Mouse (Mus musculus) neural tube, embryonic 11.5 days (tissue): ENCODE data around the gene Ago3. TPM values are rescaled to one million over a fixed set of nuclear protein-coding genes. Genes with fewer than 3 reads are reported as not detected.

ENCODE experiments used
- ATAC-seq: fragments of 200-750 bp; cut with Nextera tagmentation; 2 replicates; pipeline ENCODE4 v1.8.0; 2017; ENCODE audit warnings: moderate number of reproducible peaks, mild to moderate bottlenecking, moderate TSS enrichment, moderate library complexity; ENCODE audit not compliant: insufficient read depth, low FRiP score, low TSS enrichment
- DNase-seq: peaks from one replicate; pipeline ENCODE4 v3.0.0-alpha.2; 2015; ENCODE audit warnings: low spot score
- H3K27ac ChIP-seq: fragments of 300-500 bp; sonication (generic); 2 replicates; pipeline ENCODE4 v1.5.1; 2014; ENCODE audit warnings: low read depth, mild to moderate bottlenecking, low read length
- H3K27me3 ChIP-seq: fragments of 300-500 bp; sonication (generic); 2 replicates; pipeline ENCODE4 v1.6.1; 2014; ENCODE audit warnings: mild to moderate bottlenecking, low read length, mixed read lengths; ENCODE audit not compliant: control insufficient read depth, insufficient read depth
- H3K36me3 ChIP-seq: fragments of 300-500 bp; sonication (generic); 2 replicates; pipeline ENCODE4 v1.6.1; 2014; ENCODE audit warnings: mild to moderate bottlenecking, low read length, moderate library complexity, mixed read lengths; ENCODE audit not compliant: control insufficient read depth, insufficient read depth
- H3K4me1 ChIP-seq: fragments of 300-500 bp; sonication (generic); 2 replicates; pipeline ENCODE4 v1.6.1; 2014; ENCODE audit warnings: low read length, mixed read lengths; ENCODE audit not compliant: control insufficient read depth, insufficient read depth
- H3K4me2 ChIP-seq: fragments of 300-500 bp; sonication (generic); 2 replicates; pipeline ENCODE4 v1.6.1; 2014; ENCODE audit warnings: low read depth, mild to moderate bottlenecking, moderate library complexity
- H3K4me3 ChIP-seq: fragments of 300-500 bp; sonication (generic); 2 replicates; pipeline ENCODE4 v1.5.1; 2014; ENCODE audit warnings: low read depth, low read length
- H3K9ac ChIP-seq: fragments of 300-500 bp; sonication (generic); 2 replicates; pipeline ENCODE4 v1.6.1; 2014; ENCODE audit warnings: mild to moderate bottlenecking, low read length
- H3K9me3 ChIP-seq: fragments of 300-500 bp; sonication (generic); 2 replicates; pipeline ENCODE4 v1.6.1; 2016; ENCODE audit warnings: low read length; ENCODE audit not compliant: control insufficient read depth
- WGBS: fragments of 180-500 bp; shearing (Covaris S2); extraction: QIAGEN DNeasy Blood & Tissue Kit; methylation state at CpG from one replicate; pipeline ENCODE4 v1.1.7; 2014; 5-methylcytosine and 5-hydroxymethylcytosine counted together
- polyA plus RNA-seq: library from polyadenylated mRNA; unstranded; fragments of >200 nt; fragmentation: Nextera tagmentation; extraction: Ambion mirVana; gene quantifications from 2 replicates; pipeline ENCODE4 v1.2.1, GENCODE M21; 2014

Gene Ago3
- polyA plus RNA-seq, 1 experiment from 2014 or later = 9.8 TPM

- no peak for DNase-seq
- H3K4me1 ChIP-seq = 0 out of 2 replicates have a peak, but pooled peaks cover 3% of the 10 kb centered on the region
- no peak overlapping the region for H3K9ac ChIP-seq
- H3K36me3 ChIP-seq = peaks cover 2% of the 10 kb centered on the region; the same call in 1 of the 2 replicates
- ATAC-seq = no peak
- H3K27me3 ChIP-seq = no peaks in the 10 kb centered on the region
- no peak overlapping the region for H3K4me3 ChIP-seq
- H3K27ac ChIP-seq = no peak overlapping the region
- 85% methylated on average over 4 of the region's 4 CpGs for WGBS
- no peaks in the 10 kb centered on the region for H3K9me3 ChIP-seq
- no peak overlapping the region for H3K4me2 ChIP-seq
Observed at GRCm38 (mm10) chr4:126343451-126343850, 85.9 kb downstream of the Ago3 start.

DNA sequence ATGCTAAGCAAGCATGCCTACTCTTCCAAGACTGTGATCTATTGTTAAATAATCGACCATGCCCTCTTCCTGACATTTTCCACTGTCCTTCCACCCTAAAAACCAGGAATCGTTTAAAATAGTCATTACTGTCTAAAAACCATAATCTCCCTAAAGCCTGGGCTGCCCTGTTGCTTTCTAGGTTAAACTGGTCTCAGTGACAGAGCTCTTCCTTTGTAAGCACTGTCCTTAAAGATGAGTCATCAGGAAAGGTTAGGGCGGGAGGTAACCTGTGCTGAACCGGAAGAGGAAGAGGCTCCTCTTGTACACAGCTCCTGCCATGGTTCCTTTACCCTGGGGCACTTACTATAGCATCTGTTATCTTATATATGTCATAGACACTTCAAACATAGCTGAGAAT, 89.9 kb downstream of the Ago3 start:
- DNase-seq (no peak), ATAC-seq (no peak)
- no peak overlapping the region for H3K9ac ChIP-seq
- no peak overlapping the region for H3K4me3 ChIP-seq
- no peaks in the 10 kb centered on the region for H3K9me3 ChIP-seq
- H3K27ac ChIP-seq = no peak overlapping the region
- no peak overlapping the region for H3K4me2 ChIP-seq
- H3K4me1 ChIP-seq = 0 out of 2 replicates have a peak, but pooled peaks cover 3% of the 10 kb centered on the region
- 65% methylated on average over 4 of the region's 4 CpGs for WGBS
- H3K36me3 ChIP-seq = no peaks in the 10 kb centered on the region
- H3K27me3 ChIP-seq = no peaks in the 10 kb centered on the region

- no peak overlapping the region for H3K4me3 ChIP-seq
- H3K27me3 ChIP-seq = no peaks in the 10 kb centered on the region
- WGBS = 49% methylated on average over 3 of the region's 3 CpGs
- no peaks in the 10 kb centered on the region for H3K4me1 ChIP-seq
- H3K27ac ChIP-seq = no peak overlapping the region
- H3K4me2 ChIP-seq = no peak overlapping the region
- ATAC-seq (no peak), DNase-seq (no peak)
- no peaks in the 10 kb centered on the region for H3K36me3 ChIP-seq
- H3K9me3 ChIP-seq = no peaks in the 10 kb centered on the region
- H3K9ac ChIP-seq = no peak overlapping the region
Observed at GRCm38 (mm10) chr4:126332358-126332757, 97.0 kb downstream of the Ago3 start.

DNA sequence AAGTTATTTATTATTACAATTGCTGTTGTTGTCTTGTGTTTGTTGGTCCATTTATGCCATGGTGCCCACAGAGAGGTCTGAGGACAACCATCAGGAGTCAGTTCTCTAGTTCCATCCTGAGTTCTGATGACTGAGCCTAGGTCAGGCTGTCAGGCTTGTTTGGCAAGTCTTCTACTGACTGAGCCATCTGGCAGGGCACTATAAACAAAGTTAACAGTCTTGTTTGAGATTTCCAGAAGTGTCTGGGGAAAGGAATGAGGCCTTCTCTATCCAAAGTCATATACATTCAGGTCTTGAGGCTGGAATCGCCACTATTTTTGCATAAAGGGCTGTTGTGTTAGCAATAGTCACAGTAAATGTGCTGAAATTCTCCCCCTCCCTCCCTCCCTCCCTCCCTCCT, 97.6 kb downstream of the Ago3 start:
- Histone ChIP-seq H3K4me3 (no peak overlapping the region), H3K27ac (no peak overlapping the region), H3K36me3 (no peaks in the 10 kb centered on the region), H3K4me2 (no peak overlapping the region), H3K4me1 (no peaks in the 10 kb centered on the region), H3K9ac (no peak overlapping the region), H3K9me3 (no peaks in the 10 kb centered on the region), H3K27me3 (no peaks in the 10 kb centered on the region)
- 65% methylated on average over 1 of the region's 1 CpGs for WGBS
- ATAC-seq = no peak
- no peak for DNase-seq

- Histone ChIP-seq H3K9ac (no peak overlapping the region), H3K27me3 (peaks cover 7% of the 10 kb centered on the region; the same call in 1 of the 2 replicates), H3K4me1 (no peaks in the 10 kb centered on the region), H3K4me2 (no peak overlapping the region), H3K9me3 (no peaks in the 10 kb centered on the region), H3K4me3 (no peak overlapping the region), H3K36me3 (no peaks in the 10 kb centered on the region), H3K27ac (no peak overlapping the region)
- WGBS = 91% methylated on average over 4 of the region's 4 CpGs
- DNase-seq (no peak), ATAC-seq (no peak)
Observed at GRCm38 (mm10) chr4:126330295-126330694, 99.1 kb downstream of the Ago3 start.

GRCm38 (mm10) chr4:126326036-126326435, 103.3 kb downstream of the Ago3 start:
- H3K4me2 ChIP-seq = no peak overlapping the region
- H3K9ac ChIP-seq = no peak overlapping the region
- H3K27ac ChIP-seq = no peak overlapping the region
- H3K9me3 ChIP-seq = no peaks in the 10 kb centered on the region
- no peak overlapping the region for H3K4me3 ChIP-seq
- WGBS = 29% methylated on average over 6 of the region's 6 CpGs
- ATAC-seq (no peak), DNase-seq (no peak)
- H3K4me1 ChIP-seq = no peaks in the 10 kb centered on the region
- no peaks in the 10 kb centered on the region for H3K36me3 ChIP-seq
- H3K27me3 ChIP-seq = peaks cover 19% of the 10 kb centered on the region

GRCm38 (mm10) chr4:126325281-126325861, 104.0 kb downstream of the Ago3 start, which contains the start of gene Tekt2:
Tekt2 (minus strand) TSS chr4:126325688.
- no peak within 1 kb of the TSS for H3K27ac ChIP-seq
- H3K9ac ChIP-seq = no peak within 1 kb of the TSS
- DNase-seq (no peak), ATAC-seq (no peak)
- 9% methylated on average over 23 of the region's 23 CpGs for WGBS
- H3K27me3 ChIP-seq = peaks cover 19% of the 10 kb centered on the region
- no peak within 1 kb of the TSS for H3K4me3 ChIP-seq
- no peaks in the 10 kb centered on the region for H3K36me3 ChIP-seq
- no peak within 1 kb of the TSS for H3K4me2 ChIP-seq
- H3K9me3 ChIP-seq = no peaks in the 10 kb centered on the region
- H3K4me1 ChIP-seq = peaks cover 5% of the 10 kb centered on the region; the same call in 1 of the 2 replicates

- Histone ChIP-seq H3K9ac (no peak overlapping the region), H3K9me3 (no peaks in the 10 kb centered on the region), H3K4me2 (no peak overlapping the region), H3K27me3 (peaks cover 19% of the 10 kb centered on the region), H3K27ac (no peak overlapping the region), H3K4me3 (no peak overlapping the region), H3K4me1 (peaks cover 7% of the 10 kb centered on the region; the same call in 1 of the 2 replicates), H3K36me3 (no peaks in the 10 kb centered on the region)
- ATAC-seq = no peak
- no peak for DNase-seq
- WGBS = 30% methylated on average over 13 of the region's 13 CpGs
Observed at GRCm38 (mm10) chr4:126324861-126325260, 104.5 kb downstream of the Ago3 start.

DNA sequence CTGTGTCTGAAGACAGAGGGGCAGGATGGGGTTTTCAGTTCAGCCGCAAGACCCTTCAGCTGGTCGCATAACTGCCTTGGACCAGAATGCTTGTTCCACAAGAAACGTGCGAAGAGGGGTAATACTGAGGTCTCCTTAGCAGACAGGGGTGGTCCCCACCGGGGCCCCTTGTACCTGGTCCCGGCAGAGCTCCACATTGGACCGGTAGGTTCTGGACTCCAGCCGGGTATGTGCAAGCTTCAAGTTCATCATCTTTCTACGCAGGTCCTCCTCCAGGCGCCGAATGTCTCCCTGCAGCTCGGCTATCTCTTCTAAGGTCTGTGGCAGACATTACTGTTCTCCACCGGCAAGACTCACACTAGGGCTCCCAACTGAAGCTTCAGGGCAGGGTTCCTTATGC, 106.7 kb downstream of the Ago3 start:
- no peaks in the 10 kb centered on the region for H3K9me3 ChIP-seq
- no peak overlapping the region for H3K4me2 ChIP-seq
- 96% methylated on average over 13 of the region's 13 CpGs for WGBS
- H3K27me3 ChIP-seq = peaks cover 19% of the 10 kb centered on the region
- no peak overlapping the region for H3K27ac ChIP-seq
- H3K36me3 ChIP-seq = peaks cover under 1% of the 10 kb centered on the region; the same call in 1 of the 2 replicates
- ATAC-seq = no peak
- no peak overlapping the region for H3K9ac ChIP-seq
- H3K4me3 ChIP-seq = no peak overlapping the region
- DNase-seq = no peak
- peaks cover 7% of the 10 kb centered on the region; the same call in 1 of the 2 replicates for H3K4me1 ChIP-seq
